Mouse (Mus musculus) kidney, adult 9 months (tissue): ENCODE data around the gene Stk32b.

Source experiments
- DNase-seq: peaks from one replicate; pipeline ENCODE4 v3.0.0; 2022

Stk32b gene

GRCm38 (mm10) chr5:37657741-37658140 lies 59.2 kb downstream of the Stk32b start:
- no peak for DNase-seq

DNA sequence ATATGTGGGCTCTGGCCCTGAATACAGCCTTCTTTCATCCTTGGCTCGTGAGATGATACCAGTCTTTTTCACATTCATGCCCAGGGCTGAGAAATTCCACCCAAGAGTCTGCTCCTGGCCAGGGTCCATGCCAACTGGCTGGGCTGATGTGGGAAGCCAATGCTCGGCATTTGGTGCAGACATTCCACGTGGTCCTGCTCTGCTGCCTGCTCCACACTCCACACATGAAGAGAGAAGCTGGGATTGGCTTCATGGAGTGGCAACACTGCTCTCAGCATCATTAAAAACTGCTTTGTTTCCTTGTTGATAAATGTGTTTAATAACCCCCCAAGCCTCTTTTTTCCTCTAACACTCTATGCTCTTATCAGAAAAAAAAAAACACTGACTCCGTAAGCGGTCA lies 61.8 kb downstream of the Stk32b start:
- DNase-seq = no peak

- DNase-seq = peak; percentile 94
Observed at GRCm38 (mm10) chr5:37650681-37651211, 66.2 kb downstream of the Stk32b start.

GRCm38 (mm10) chr5:37650089-37650601 lies 66.8 kb downstream of the Stk32b start:
- DNase-seq = no peak

DNA sequence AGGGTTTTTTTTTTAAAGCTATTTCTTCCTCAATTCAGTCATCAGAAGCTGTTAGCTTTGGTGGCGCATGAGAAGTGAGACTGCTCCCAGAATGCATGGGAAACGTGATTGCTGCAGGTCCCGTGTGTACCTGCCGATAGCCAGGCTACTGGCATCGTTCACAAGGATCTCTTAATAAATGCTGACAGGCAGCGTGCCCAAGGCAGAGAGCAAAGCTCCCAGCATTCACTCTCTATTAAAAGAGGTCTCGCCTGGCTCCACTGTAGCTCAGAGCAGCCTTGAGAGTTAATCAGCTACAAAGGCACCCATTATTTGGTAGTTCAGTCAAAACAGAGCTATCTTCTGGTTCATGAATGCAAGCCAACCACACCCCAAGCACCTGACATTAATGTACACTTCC lies 72.9 kb downstream of the Stk32b start:
- DNase-seq = peak; percentile 27

DNA sequence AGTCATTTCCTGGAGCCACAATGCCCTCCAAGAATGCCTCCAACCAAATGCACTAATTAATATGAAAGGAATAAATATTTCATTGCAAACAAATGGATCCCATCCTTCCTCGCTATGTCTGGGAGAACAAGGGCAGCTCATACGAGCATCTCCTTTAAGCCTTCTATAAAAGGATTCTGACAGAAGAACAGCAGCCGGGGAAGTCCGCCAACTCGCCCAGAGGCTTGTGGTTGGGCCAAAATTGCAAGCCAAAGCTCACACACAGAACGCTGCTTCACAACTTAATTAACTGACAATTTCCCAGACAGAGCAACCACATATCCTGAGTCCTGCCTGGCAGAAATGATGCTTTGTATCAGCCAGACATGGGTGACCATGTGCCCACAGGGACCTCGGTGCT lies 74.5 kb downstream of the Stk32b start:
- DNase-seq = no peak

DNA sequence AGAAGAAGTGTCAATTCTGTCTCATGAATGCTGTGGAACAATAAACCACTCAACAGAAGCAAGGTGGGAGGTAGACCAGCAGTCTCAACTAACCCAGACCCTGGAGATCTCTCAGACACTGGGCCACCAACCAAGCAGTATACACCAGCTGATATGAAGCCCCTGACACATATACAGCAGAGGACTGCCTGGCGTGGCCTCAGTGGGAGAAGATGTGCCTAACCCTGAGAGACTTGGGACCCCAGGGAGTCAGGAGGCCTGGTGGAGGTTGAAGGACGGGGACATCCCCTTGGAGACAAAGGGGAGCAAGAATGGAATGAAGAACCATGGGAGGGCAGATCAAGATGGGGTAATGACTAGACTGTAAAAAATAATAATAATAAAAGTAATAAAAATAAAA lies 82.2 kb downstream of the Stk32b start:
- no peak for DNase-seq

DNA sequence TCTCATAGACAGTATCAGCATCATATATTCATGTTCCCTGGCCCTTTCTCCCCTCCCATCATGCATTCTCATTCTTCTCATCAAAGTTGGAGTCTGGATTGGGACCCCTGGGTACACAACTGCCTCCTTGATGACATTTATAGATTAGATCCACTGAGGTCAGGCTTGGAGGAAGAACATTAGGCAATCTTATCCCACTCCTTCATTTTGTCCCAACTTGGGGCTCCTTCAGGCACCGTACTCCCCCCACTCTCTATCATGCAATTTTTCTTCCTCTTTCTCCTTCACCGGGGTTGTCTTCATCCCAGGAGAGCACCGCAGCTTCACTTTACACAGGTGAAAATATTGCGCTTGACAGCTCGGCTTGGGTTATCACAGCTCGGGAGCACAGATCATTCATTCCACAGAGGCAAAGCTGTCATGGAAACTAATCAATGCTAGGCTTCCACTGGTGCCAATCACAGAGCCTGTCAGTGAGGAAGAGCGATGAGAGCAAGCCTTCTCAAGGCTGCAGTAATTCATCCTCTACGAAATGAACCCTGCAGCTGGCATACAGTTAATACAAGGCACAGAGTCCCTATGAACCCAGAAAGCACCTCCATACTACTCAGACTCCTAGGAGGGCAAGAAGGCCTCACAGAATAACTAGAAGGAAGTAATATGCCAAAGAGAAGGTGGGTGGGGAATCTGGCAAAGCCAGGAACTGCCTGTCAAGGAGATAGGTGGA lies 89.4 kb downstream of the Stk32b start:
- no peak for DNase-seq

DNA sequence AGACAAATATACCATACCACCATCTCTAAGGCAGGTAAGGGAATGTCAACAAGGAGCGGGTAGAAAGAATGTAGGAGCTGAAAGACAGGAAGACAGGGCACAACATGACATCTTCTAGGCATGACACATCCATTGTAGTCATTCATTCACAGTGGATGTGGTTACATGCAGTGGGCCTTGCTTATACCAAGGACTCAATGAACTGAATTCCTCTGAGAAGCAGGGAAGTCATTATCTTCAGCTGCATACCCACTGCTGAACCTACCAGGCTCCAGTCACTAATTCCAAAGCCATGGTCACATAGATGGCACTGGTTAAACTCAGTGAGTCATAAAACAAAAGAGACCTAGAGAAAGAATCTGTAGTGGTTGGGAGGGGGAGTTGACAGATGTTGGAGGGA lies 105.1 kb downstream of the Stk32b start:
- DNase-seq = no peak

- no peak for DNase-seq
Observed at GRCm38 (mm10) chr5:37599566-37599965, 117.4 kb downstream of the Stk32b start.

GRCm38 (mm10) chr5:37598271-37598670 lies 118.7 kb downstream of the Stk32b start:
- DNase-seq = no peak

DNA sequence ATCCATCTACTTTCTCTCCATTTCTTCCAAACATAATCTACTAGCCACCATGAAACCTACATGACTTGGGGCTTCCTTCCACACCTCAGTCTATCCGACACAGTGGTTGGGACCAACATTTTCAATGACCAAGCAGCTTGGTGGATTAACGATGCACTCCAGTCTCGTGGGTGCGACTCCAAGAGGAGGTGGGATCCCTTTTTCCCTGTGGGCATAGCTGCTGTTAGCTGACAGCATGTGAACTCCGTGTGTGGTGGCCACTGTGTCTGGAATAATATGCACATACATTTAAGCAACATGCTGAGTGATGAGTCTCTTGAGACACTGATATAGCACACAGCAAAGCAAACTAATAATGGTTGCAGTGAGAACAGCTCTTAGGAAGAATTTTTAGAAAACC lies 124.6 kb downstream of the Stk32b start:
- no peak for DNase-seq

GRCm38 (mm10) chr5:37587861-37588260 lies 129.1 kb downstream of the Stk32b start:
- DNase-seq = no peak

DNA sequence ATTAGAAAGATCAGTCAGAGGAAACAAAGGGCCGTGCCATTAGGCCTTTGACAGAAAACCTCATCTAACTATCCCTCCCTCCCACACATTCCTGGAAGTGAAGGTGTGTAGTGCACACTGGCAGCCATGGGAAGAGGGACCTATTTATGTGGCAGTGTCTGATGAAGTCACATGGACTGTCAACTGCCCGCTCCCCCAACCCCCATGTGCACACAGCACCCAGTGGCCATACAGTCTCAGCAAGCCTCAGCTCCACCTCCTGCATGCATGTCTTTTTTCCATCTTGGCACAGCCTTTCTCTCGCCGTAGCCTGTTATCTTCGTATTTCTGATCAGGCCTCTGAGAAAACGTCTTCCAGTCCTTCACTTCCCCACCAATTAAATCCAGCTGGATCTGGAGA lies 130.9 kb downstream of the Stk32b start:
- no peak for DNase-seq

DNA sequence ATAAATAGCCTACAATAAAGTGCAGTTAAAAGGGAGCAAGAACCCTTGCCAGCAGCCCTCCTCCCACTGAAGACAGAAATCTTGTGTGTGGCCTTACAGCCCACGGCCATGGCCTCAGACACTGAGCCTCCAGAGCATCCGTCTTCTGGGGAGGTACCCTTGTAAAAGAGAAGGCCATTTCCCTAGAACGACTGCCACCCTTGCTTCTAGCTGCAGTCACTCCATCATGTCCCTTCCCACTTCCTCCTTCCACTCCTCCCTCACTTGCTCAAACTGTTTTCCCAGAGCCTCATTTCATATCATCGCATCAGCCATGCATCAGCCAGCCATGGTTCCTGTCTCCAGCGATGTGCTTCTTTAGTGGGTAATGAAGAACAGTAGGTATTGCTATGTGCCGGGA lies 141.5 kb downstream of the Stk32b start:
- DNase-seq = no peak

DNA sequence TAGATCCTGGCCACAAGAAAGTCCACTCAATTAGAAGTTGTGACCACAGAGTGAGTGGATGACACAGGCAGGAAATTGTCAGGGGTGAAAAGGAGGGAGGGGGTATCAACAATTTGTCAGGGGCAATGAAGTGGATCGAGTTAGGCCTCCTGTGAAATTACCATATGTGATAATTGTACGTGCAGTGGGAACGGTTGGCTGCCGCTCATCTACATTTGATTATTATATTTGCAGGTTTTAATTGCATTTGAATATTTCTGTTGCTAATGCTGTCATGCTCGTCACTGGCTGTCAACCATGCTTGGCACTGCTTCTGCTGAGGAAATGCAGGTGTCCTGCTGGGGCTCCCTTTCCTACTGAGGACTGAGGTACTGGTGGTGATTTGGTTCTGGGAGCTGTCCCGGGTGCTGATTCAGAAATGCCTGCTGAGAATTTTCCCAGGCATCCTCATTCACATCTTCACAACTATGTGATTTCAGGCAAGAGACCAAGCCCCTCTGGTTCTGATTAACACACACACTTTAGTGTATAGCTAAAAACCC lies 159.6 kb downstream of the Stk32b start:
- no peak for DNase-seq

GRCm38 (mm10) chr5:37554231-37554630 lies 162.7 kb downstream of the Stk32b start:
- no peak for DNase-seq

- DNase-seq = no peak
Observed at GRCm38 (mm10) chr5:37551649-37552048, 165.3 kb downstream of the Stk32b start.

- DNase-seq = no peak
Observed at GRCm38 (mm10) chr5:37535726-37536293, 181.2 kb downstream of the Stk32b start.

DNA sequence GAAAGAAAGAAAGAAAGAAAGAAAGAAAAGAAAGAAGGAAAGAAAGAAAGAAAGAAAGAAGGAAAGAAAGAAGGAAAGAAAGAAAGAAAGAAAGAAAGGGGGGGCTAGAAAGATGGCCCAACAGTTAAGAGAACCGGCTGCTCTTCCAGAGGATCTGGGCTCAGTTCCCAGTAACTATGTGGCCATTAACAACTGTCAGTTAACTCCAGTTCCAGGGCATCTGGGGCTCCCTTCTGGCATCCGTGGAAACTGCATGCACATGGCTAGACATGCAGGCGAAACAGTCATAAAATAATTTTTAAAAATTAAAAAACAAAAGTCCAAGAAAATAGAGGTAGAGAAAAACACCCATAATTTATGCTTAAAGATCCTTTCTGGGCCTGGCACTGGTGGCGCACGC lies 181.7 kb downstream of the Stk32b start:
- DNase-seq = no peak

DNA sequence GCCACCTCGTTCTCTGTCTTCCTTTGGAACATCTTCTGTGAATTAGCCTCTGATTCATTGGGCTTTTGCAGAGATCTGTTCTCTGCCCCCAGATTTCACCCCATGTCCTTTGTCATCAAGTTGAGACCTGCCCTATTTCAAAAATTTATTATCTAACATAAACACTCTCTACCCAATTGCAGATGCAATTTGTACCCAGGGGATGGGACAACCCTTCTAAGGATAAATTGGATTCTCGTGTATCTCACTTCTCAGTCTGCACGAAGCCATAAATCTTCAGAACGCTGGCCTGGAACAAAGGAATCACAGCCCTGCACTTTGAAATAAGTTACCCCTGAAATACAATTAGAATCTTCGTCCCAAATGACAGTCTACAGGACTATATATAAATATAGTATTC lies 191.6 kb downstream of the Stk32b start:
- DNase-seq = no peak

DNA sequence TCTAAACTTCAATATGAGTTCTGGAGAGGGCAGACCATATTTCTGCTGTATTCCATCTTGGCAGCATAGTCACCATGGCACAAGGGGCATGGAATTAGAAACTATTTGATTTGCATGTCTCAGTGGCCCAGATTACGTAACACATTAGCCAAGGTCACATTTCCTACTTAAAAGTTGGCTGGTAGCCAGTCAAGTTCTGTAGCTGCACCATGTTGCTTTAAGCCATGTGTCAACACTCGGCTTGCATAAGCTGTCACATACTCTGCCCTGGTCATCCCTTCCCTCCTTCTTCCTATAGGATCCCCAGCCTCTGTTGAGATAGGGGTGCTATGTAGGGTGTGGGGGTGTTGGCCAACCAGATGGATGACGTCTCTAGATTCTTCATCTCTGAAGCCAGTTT lies 196.5 kb downstream of the Stk32b start:
- peak; percentile 61 for DNase-seq

GRCm38 (mm10) chr5:37512479-37512878 lies 204.5 kb downstream of the Stk32b start:
- no peak for DNase-seq

DNA sequence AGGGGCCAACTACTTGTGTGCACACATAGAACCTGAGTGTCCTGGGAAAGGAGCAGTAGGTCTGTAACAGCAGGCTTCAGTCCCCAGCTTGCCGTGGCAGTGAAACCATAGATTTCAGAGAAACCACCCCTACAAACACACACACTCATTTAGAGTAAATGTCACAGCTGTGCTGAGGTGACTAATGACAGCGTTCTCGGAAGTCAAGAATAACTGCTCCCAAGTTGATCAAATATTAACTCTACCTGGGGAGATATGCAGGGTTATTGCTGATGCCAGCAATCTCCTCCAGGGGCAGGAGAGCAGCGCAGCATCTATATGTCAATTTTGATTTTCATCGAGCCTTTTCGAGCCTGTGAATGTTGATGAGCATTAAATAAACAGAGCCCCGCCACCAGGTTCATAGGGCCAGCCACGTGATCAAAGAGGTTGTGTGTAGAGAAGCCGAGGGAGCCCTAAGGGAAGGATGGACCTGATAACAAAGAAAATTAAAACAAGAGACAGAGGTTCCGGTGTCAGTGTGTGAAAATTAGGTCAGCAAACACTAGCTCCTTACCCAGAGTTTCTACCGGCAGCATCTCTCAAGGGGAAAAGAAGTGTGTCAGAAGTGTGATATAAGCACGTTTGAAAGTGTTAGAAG lies 210.0 kb downstream of the Stk32b start:
- no peak for DNase-seq
